Mouse (Mus musculus) granulocyte monocyte progenitor cell, adult 5-6 weeks (primary cell): ENCODE data around the gene Tgfb3. TPM values are rescaled to one million over a fixed set of nuclear protein-coding genes. Genes with fewer than 3 reads are reported as not detected.

Experiments used
- ATAC-seq: replicated peaks from 2 replicates; pipeline ENCODE4 v1.8.0; 2016; ENCODE audit warnings: mild to moderate bottlenecking, moderate TSS enrichment, inconsistent platforms; ENCODE audit not compliant: poor library complexity, severe bottlenecking
- total RNA-seq, 2 experiments: library from RNA; stranded (forward) in 1 of 2; stranded (reverse) in 1 of 2; fragments of 200-712, 200-1000 nt in 1 of 2; fragments of >200 nt in 1 of 2; fragmentation: Nextera tagmentation in 1 of 2; gene quantifications; 2 replicates each; pipeline ENCODE4 v1.2.3; 2014 to 2017

The Tgfb3 gene
- total RNA-seq (2014; fragmentation: Nextera tagmentation): not detected in 2 replicates
- 0.36 TPM in 1 of 2 replicates, not detected in the other for total RNA-seq (2017)

- no peak for ATAC-seq
These were observed at the start of gene Tgfb3 for GRCm38 (mm10) chr12:86078553-86079201. Gene Tgfb3 (minus strand): TSS chr12:86079041.

GRCm38 (mm10) chr12:86128122-86128521 lies 49.3 kb upstream of the Tgfb3 start:
- ATAC-seq: no peak

DNA sequence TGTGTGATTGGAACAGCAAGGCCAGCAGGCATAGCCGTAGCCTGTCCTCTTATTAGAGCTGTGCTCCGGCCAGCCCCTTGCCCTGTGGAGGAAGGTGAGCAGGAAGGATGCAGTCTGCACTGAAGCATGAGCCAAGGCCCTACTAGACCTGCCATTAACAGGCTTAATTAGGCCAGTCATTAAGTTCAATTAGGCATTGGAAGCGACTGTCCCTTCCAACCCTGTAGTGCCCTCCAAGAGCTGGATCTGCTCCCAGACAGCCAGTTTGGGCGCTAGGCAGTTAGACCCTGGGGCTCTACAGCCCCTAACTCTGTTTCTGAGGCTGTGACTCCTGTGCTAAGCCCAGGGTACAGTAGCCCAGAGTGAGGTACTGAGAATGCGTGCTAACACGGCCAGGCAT lies 45.2 kb upstream of the Tgfb3 start:
- no peak for ATAC-seq

DNA sequence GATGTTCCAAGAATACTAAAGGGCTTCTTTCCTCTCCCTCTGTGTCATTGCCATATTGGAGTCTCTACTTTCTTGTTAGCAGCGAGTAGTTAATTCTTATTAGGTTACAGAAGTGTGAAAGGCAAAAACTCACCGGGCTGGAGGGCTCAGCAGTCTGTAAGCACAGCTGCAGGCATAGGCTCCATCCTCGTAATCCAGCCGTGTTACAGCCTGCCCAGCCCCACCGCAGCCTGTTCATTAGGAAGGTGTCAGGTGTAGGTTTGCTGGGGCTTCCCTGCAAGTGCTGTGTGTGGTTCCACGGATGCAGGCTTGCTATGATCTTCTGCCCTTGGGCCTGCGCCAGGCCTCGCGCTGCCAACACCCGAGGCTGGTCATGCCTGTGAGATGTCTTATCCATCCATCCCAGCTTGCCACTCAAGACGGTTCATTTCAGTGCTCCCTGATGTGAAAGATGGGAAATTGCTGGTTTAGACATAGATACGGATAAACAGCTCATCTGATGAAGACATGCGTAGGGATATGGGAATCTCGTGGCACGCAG lies 37.5 kb upstream of the Tgfb3 start:
- ATAC-seq: no peak

DNA sequence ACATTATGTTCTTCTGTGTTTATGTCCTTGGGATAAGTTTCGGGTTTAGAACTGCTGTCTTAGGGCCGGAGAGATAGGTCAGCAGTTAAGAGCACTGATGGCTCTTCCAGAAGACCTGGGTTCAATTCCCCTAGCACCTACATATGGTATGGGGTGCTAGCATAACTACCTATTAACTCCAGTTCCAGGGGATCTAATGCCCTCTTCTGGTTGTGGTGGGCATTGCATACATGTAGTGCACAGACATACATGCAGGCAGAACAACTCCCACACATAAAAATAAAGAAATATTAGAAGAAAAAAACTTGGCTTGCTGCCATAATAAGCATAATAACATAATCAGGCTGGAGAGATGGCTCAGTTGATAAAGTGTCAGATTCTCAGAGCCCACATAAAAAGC lies 31.8 kb upstream of the Tgfb3 start:
- ATAC-seq: no peak

DNA sequence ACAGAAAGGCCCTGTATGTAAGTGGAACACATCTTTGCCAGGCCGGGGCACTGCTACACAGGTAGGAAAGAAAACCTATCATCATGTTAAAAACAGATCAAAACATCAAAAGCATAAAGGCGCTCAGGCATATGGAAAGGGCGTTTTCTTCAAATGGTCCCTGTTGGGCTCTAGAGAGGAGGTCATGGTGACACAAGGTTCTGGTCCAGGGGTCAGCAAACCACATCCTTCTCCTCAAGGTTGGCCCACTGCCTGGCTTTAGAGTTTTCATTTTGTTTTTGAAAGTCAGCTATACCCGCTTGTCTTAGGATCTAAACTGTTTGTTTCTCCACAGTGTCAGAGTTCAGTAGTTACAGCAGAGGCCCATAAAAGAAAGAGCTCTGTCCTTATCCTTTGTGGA lies 30.7 kb upstream of the Tgfb3 start:
- no peak for ATAC-seq

- no peak for ATAC-seq
These were observed 28.8 kb upstream of the Tgfb3 start for GRCm38 (mm10) chr12:86107645-86108044.

- no peak for ATAC-seq
These were observed 27.2 kb upstream of the Tgfb3 start for GRCm38 (mm10) chr12:86106086-86106485.

DNA sequence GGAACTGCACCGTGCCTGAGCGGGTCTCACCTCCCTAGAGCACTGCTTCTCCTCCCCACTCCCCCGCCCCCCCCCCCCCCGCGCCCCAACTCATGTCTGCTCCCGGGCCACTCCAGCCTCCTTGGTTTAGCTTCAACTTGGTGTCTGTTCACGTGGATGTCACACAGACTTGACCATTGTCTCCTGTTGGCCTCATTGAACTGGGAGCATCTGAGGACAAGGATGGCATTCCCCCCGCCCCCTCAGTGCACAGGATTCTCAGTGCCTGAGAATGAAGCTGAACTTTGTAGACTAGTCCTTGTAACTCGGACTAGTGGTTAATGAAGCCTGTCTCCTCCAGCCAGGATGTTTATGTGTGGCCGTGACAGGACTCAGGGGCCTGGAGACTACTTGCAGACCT lies 26.7 kb upstream of the Tgfb3 start:
- ATAC-seq: no peak

DNA sequence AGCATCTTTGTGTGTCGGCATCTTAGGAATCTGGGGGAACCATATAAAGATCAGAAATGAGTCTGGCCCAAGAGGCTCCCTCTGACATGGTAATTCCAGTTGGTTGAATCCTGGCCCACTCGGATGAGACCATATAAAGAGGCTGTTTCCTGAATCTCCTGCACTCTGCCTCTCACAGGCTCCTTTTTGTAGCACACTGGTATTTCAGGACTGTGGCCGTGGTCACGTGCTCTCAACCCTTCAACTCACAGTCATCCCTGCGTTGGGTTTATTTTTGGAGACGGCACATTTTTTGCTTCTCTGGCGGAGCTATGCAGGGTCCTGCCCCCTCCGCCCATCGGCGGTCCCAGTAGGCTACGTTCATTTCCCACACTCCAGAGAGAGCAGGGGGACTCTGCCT lies 25.5 kb upstream of the Tgfb3 start:
- ATAC-seq: no peak

DNA sequence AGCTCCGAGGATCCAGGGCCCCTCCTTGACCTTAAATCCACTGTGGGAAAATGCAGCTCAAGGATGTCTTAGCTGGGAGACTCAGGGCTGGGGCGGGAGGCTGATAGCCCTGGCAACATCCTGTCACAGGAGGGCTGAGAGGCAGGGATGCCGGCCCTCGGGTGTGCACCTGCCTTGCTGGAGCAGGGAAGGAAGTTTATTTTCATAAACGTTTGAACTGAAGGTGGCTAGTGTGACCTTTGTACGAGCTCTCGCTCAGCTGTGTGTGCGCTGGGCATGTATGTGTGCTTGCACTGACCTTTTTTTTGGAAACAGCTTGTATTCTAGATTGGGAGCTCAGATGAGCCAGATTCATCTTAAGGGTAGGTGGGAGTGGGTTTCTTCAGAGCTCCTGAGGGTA lies 25.0 kb upstream of the Tgfb3 start:
- no peak for ATAC-seq

- no peak for ATAC-seq
These were observed 24.6 kb upstream of the Tgfb3 start for GRCm38 (mm10) chr12:86103391-86103790.

GRCm38 (mm10) chr12:86102686-86103085 lies 23.8 kb upstream of the Tgfb3 start:
- no peak for ATAC-seq

DNA sequence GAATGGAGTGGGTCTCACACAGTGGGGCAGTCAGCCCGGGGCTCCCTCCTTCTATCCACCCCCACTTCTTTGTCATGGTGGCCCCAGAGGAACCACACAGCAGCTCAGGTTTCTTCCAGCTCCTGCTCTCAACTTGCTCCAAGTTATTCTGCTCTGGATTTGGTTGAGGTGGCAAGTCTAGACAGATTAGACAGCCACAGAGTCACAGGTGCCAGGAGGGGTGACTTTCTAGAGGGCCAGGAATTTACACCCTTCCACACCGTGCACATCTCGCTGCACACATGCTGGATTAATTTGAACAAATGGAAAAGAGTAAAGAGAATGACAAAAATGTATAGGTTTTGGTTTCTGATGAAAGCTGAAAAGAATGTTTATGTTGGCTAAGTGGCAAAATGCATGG lies 21.9 kb upstream of the Tgfb3 start:
- no peak for ATAC-seq

- ATAC-seq: no peak
These were observed 18.9 kb upstream of the Tgfb3 start for GRCm38 (mm10) chr12:86097781-86098180.

- ATAC-seq: peak; percentile 53; the same call in 1 of the 2 replicates
These were observed 17.0 kb upstream of the Tgfb3 start for GRCm38 (mm10) chr12:86095806-86096205.

DNA sequence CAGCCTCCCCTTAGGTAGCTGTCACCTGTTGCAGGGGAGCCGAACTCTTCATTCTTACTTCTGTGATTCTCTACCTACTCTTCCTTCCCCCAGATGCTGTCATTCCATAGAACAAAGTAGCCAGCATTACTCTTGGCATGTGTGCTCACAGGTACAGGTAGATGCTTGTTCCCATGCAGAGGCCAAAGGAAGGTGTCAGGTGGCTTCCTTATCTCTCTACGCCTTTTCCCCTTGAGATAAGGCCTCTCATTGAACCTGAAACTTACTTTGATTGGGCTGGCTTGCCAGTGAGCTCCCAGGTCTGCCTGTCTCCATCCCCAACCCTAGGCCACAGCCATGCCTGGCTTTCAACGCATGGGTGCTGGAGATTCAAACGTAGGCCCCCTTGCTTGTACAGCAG lies 15.2 kb upstream of the Tgfb3 start:
- ATAC-seq: no peak

- no peak for ATAC-seq
These were observed 12.8 kb upstream of the Tgfb3 start for GRCm38 (mm10) chr12:86091601-86092132.

- no peak for ATAC-seq
These were observed 11.9 kb upstream of the Tgfb3 start for GRCm38 (mm10) chr12:86090764-86091163.

DNA sequence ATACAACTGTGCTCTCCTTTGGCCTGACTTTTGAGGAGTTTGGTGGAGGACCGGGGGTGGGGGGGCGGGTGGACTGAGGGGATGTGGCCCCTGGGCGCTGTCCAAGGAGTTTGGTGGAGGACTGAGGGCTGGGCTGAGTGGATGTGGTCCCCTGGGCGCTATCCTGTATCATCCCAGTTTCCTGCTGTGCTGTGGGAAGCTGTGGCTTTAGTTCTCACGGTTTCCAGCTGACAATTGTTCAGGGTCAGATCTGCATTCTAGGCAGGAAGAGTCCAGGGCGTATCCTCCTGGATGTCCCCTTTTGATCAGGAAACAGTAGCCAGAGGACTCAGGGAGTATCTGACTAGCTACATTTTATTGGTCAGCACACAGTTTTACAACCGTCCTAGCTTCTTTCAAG lies 9.2 kb upstream of the Tgfb3 start:
- no peak for ATAC-seq

- ATAC-seq: no peak
These were observed 7.7 kb upstream of the Tgfb3 start for GRCm38 (mm10) chr12:86086550-86086949.

- ATAC-seq: no peak
These were observed 7.0 kb upstream of the Tgfb3 start for GRCm38 (mm10) chr12:86085873-86086272.
